Mouse (Mus musculus) midbrain, embryonic 16.5 days (tissue): ENCODE results near the gene Tmem171. TPM values are rescaled to one million over a fixed set of nuclear protein-coding genes. Genes with fewer than 3 reads are reported as not detected.

ENCODE experiments used
- ATAC-seq: fragments of 200-750 bp; cut with Nextera tagmentation; 2 replicates; pipeline ENCODE4 v1.8.0; 2017; ENCODE audit warnings: moderate TSS enrichment
- H3K27ac ChIP-seq: fragments of 300-500 bp; sonication (generic); 2 replicates; pipeline ENCODE4 v1.5.1; 2014; ENCODE audit warnings: mild to moderate bottlenecking, low read length, mixed read lengths
- H3K27me3 ChIP-seq: fragments of 300-500 bp; sonication (generic); 2 replicates; pipeline ENCODE4 v1.6.1; 2014; ENCODE audit warnings: low read depth, low read length, mixed read lengths; ENCODE audit not compliant: control insufficient read depth, insufficient read depth
- H3K36me3 ChIP-seq: fragments of 300-500 bp; sonication (generic); 2 replicates; pipeline ENCODE4 v1.6.1; 2014; ENCODE audit warnings: mild to moderate bottlenecking, low read length, moderate library complexity, mixed read lengths; ENCODE audit not compliant: control insufficient read depth, insufficient read depth
- H3K4me1 ChIP-seq: fragments of 300-500 bp; sonication (generic); 2 replicates; pipeline ENCODE4 v1.6.1; 2014; ENCODE audit warnings: mild to moderate bottlenecking, low read length, mixed read lengths; ENCODE audit not compliant: control insufficient read depth, insufficient read depth
- H3K4me2 ChIP-seq: fragments of 300-500 bp; sonication (generic); 2 replicates; pipeline ENCODE4 v1.6.1; 2014; ENCODE audit warnings: mild to moderate bottlenecking, low read length, mixed read lengths
- H3K4me3 ChIP-seq: fragments of 300-500 bp; sonication (generic); 2 replicates; pipeline ENCODE4 v1.5.1; 2014; ENCODE audit warnings: low read depth, mild to moderate bottlenecking, low read length, moderate library complexity, mixed read lengths
- H3K9ac ChIP-seq: fragments of 300-500 bp; sonication (generic); 2 replicates; pipeline ENCODE4 v1.6.1; 2014; ENCODE audit warnings: low read depth, low read length, mixed read lengths
- H3K9me3 ChIP-seq: fragments of 300-500 bp; sonication (generic); replicated peaks from 2 replicates; pipeline ENCODE4 v1.6.1; 2014; ENCODE audit warnings: mild to moderate bottlenecking, low read length, mixed read lengths; ENCODE audit not compliant: control insufficient read depth, poor library complexity, severe bottlenecking
- WGBS: fragments of 180-500 bp; shearing (Covaris S2); extraction: QIAGEN DNeasy Blood & Tissue Kit; methylation state at CpG from one replicate; pipeline ENCODE4 v1.1.7; 2014; 5-methylcytosine and 5-hydroxymethylcytosine counted together
- polyA plus RNA-seq: library from polyadenylated mRNA; unstranded; fragments of >200 nt; fragmentation: Nextera tagmentation; extraction: Ambion mirVana; gene quantifications from 2 replicates; pipeline ENCODE4 v1.2.1, GENCODE M21; 2015

Gene Tmem171
- polyA plus RNA-seq, 1 experiment from 2014 or later, result not detected

GRCm38 (mm10) chr13:98699982-98700540, 5.4 kb upstream of the Tmem171 start:
- H3K36me3 ChIP-seq, result no peaks in the 10 kb centered on the region
- no peak overlapping the region for H3K4me3 ChIP-seq
- WGBS, result 89% methylated on average over 5 of the region's 5 CpGs
- no peaks in the 10 kb centered on the region; the same call in 1 of the 2 replicates for H3K4me1 ChIP-seq
- no peaks in the 10 kb centered on the region for H3K9me3 ChIP-seq
- no peak overlapping the region for H3K9ac ChIP-seq
- no peak overlapping the region for H3K27ac ChIP-seq
- no peak for ATAC-seq
- H3K4me2 ChIP-seq, result no peak overlapping the region
- H3K27me3 ChIP-seq, result peaks cover 6% of the 10 kb centered on the region

GRCm38 (mm10) chr13:98699051-98699744, 4.6 kb upstream of the Tmem171 start:
- Histone ChIP-seq H3K36me3 (no peaks in the 10 kb centered on the region), H3K27me3 (peaks cover 14% of the 10 kb centered on the region), H3K9me3 (no peaks in the 10 kb centered on the region), H3K9ac (no peak overlapping the region), H3K27ac (no peak overlapping the region), H3K4me1 (peaks cover 4% of the 10 kb centered on the region; the same call in 1 of the 2 replicates), H3K4me3 (no peak overlapping the region), H3K4me2 (no peak overlapping the region)
- 83% methylated on average over 14 of the region's 14 CpGs for WGBS
- ATAC-seq, result no peak

- Histone ChIP-seq H3K9ac (no peak overlapping the region), H3K36me3 (no peaks in the 10 kb centered on the region), H3K4me3 (no peak overlapping the region), H3K4me2 (no peak overlapping the region), H3K27me3 (peaks cover 21% of the 10 kb centered on the region), H3K27ac (no peak overlapping the region), H3K9me3 (no peaks in the 10 kb centered on the region), H3K4me1 (peaks cover 4% of the 10 kb centered on the region; the same call in 1 of the 2 replicates)
- 85% methylated on average over 3 of the region's 3 CpGs for WGBS
- no peak for ATAC-seq
These were observed 2.1 kb upstream of the Tmem171 start for GRCm38 (mm10) chr13:98696716-98697115.

GRCm38 (mm10) chr13:98695546-98695945, 912 bp upstream of the Tmem171 start:
- Histone ChIP-seq H3K27ac (no peak overlapping the region), H3K4me2 (no peak overlapping the region), H3K27me3 (peaks cover 21% of the 10 kb centered on the region), H3K36me3 (no peaks in the 10 kb centered on the region), H3K4me1 (peaks cover 4% of the 10 kb centered on the region; the same call in 1 of the 2 replicates), H3K9ac (no peak overlapping the region; the same call in 1 of the 2 replicates), H3K4me3 (no peak overlapping the region), H3K9me3 (no peaks in the 10 kb centered on the region)
- no peak for ATAC-seq
- 29% methylated on average over 2 of the region's 2 CpGs for WGBS

- WGBS, result 95% methylated on average over 11 of the region's 11 CpGs
These were observed 1.3 kb downstream of the Tmem171 start for GRCm38 (mm10) chr13:98693316-98693715.

GRCm38 (mm10) chr13:98691956-98692515, 2.6 kb downstream of the Tmem171 start:
- 94% methylated on average over 13 of the region's 13 CpGs for WGBS
- no peak for ATAC-seq
- H3K27ac ChIP-seq, result no peak overlapping the region
- H3K4me3 ChIP-seq, result no peak overlapping the region
- H3K4me2 ChIP-seq, result no peak overlapping the region
- no peak overlapping the region for H3K9ac ChIP-seq
- H3K27me3 ChIP-seq, result peaks cover 21% of the 10 kb centered on the region
- H3K9me3 ChIP-seq, result no peaks in the 10 kb centered on the region
- H3K36me3 ChIP-seq, result no peaks in the 10 kb centered on the region
- peaks cover 6% of the 10 kb centered on the region; the same call in 1 of the 2 replicates for H3K4me1 ChIP-seq

More at GRCm38 (mm10) chr13:98693316-98693715, 1.3 kb downstream of the Tmem171 start:
- Histone ChIP-seq H3K4me2 (no peak overlapping the region), H3K9ac (no peak overlapping the region), H3K27me3 (peaks cover 21% of the 10 kb centered on the region), H3K9me3 (no peaks in the 10 kb centered on the region), H3K36me3 (no peaks in the 10 kb centered on the region), H3K4me3 (no peak overlapping the region), H3K27ac (no peak overlapping the region), H3K4me1 (peaks cover 4% of the 10 kb centered on the region; the same call in 1 of the 2 replicates)
- ATAC-seq, result no peak

- Histone ChIP-seq H3K9me3 (no peaks in the 10 kb centered on the region), H3K27me3 (peaks cover 20% of the 10 kb centered on the region), H3K27ac (no peak overlapping the region), H3K4me3 (no peak overlapping the region), H3K36me3 (no peaks in the 10 kb centered on the region), H3K4me1 (peaks cover 6% of the 10 kb centered on the region; the same call in 1 of the 2 replicates), H3K4me2 (no peak overlapping the region), H3K9ac (no peak overlapping the region)
- ATAC-seq, result no peak
- 92% methylated on average over 11 of the region's 11 CpGs for WGBS
These were observed 3.7 kb downstream of the Tmem171 start for GRCm38 (mm10) chr13:98690886-98691285.

GRCm38 (mm10) chr13:98689605-98690290, 4.9 kb downstream of the Tmem171 start:
- Histone ChIP-seq H3K9me3 (no peaks in the 10 kb centered on the region), H3K27me3 (peaks cover 12% of the 10 kb centered on the region), H3K4me1 (peaks cover 4% of the 10 kb centered on the region; the same call in 1 of the 2 replicates), H3K4me3 (no peak overlapping the region), H3K27ac (no peak overlapping the region), H3K36me3 (no peaks in the 10 kb centered on the region), H3K9ac (no peak overlapping the region), H3K4me2 (no peak overlapping the region)
- no peak for ATAC-seq
- 77% methylated on average over 11 of the region's 11 CpGs for WGBS
